ENCODE assay signal across 15 mouse cellular contexts in genomic region chr4:103263812-103264396, GRCm38 (mm10). TPM values are rescaled to one million over a fixed set of nuclear protein-coding genes. Genes with fewer than 3 reads are reported as not detected.
DNase-seq lines count a peak whose midpoint lies in the region; ATAC-seq and TF ChIP-seq lines count a peak whose summit lies in the region.
"Had no signal": no experiment of that assay in that cellular context is flagged by ENCODE, and none has a peak within 500 bp of the region (broad histone marks: within the 10 kb centered on the region; RNA-seq: fewer than 3 reads in every experiment).

No protein-coding gene starts in this region.

- no peak overlapping the region for H3K4me3 ChIP-seq in liver, postnatal 0 days (ENCODE audit: low read depth, low read length)
- no peak overlapping the region for H3K4me3 ChIP-seq in liver, embryonic 11.5 days (ENCODE audit: low read depth, low read length)
- H3K4me3 ChIP-seq in hindbrain, embryonic 15.5 days = no peak overlapping the region
- H3K4me3 ChIP-seq in neural tube, embryonic 12.5 days = no peak overlapping the region
- H3K4me3 ChIP-seq in kidney, embryonic 15.5 days (replicated peaks) = no peak overlapping the region
- H3K4me3 ChIP-seq: embryonic facial prominence, embryonic 15.5 days; limb, embryonic 13.5 days had no signal

- no peak for TF ChIP-seq EP300 in liver, postnatal 0 days (IDR thresholded peaks at IDR 0.05; ENCODE audit: low read depth)

- H3K4me1 ChIP-seq in liver, postnatal 0 days (ENCODE audit: insufficient read depth) = peaks cover 5% of the 10 kb centered on the region
- H3K4me1 ChIP-seq in liver, embryonic 11.5 days (replicated peaks; ENCODE audit: control insufficient read depth, insufficient read depth, low read length) = no peaks in the 10 kb centered on the region
- peaks cover 7% of the 10 kb centered on the region for H3K4me1 ChIP-seq in hindbrain, embryonic 15.5 days (replicated peaks)
- H3K4me1 ChIP-seq in neural tube, embryonic 12.5 days = no peaks in the 10 kb centered on the region; the same call in 1 of the 2 replicates
- H3K4me1 ChIP-seq in kidney, embryonic 15.5 days = no peaks in the 10 kb centered on the region
- H3K4me1 ChIP-seq: embryonic facial prominence, embryonic 15.5 days; limb, embryonic 13.5 days had no signal

- WGBS in liver, postnatal 0 days (ENCODE audit: insufficient replicate concordance) = 24% methylated on average over 8 of the region's 8 CpGs
- 27% methylated on average over 8 of the region's 8 CpGs for WGBS in liver, embryonic 11.5 days
- 18% methylated on average over 8 of the region's 8 CpGs for WGBS in hindbrain, embryonic 15.5 days
- 21% methylated on average over 8 of the region's 8 CpGs for WGBS in neural tube, embryonic 12.5 days
- 23% methylated on average over 8 of the region's 8 CpGs for WGBS in kidney, embryonic 15.5 days

- H3K27ac ChIP-seq in liver, postnatal 0 days (ENCODE audit: low read depth) = no peak overlapping the region
- H3K27ac ChIP-seq in liver, embryonic 11.5 days (ENCODE audit: low read depth, low read length) = no peak overlapping the region
- no peak overlapping the region for H3K27ac ChIP-seq in hindbrain, embryonic 15.5 days (replicated peaks)
- no peak overlapping the region for H3K27ac ChIP-seq in neural tube, embryonic 12.5 days
- H3K27ac ChIP-seq in kidney, embryonic 15.5 days = no peak overlapping the region
- H3K27ac ChIP-seq: embryonic facial prominence, embryonic 15.5 days; limb, embryonic 13.5 days; macrophage had no signal

- TF ChIP-seq POLR2A in brain, embryonic 14.5 days (IDR thresholded peaks at IDR 0.05; ENCODE audit: borderline replicate concordance, extremely low read depth, insufficient read depth, insufficient read length, poor library complexity, severe bottlenecking) = no peak

- no peaks in the 10 kb centered on the region for H3K27me3 ChIP-seq in liver, postnatal 0 days (ENCODE audit: insufficient read depth, low read length)
- H3K27me3 ChIP-seq in liver, embryonic 11.5 days (replicated peaks; ENCODE audit: control insufficient read depth, insufficient read depth, low read length) = no peaks in the 10 kb centered on the region
- no peaks in the 10 kb centered on the region for H3K27me3 ChIP-seq in hindbrain, embryonic 15.5 days
- H3K27me3 ChIP-seq in neural tube, embryonic 12.5 days (replicated peaks) = no peaks in the 10 kb centered on the region
- H3K27me3 ChIP-seq in kidney, embryonic 15.5 days = no peaks in the 10 kb centered on the region
- H3K27me3 ChIP-seq: embryonic facial prominence, embryonic 15.5 days; limb, embryonic 13.5 days had no signal

- no peaks in the 10 kb centered on the region for H3K9me3 ChIP-seq in liver, postnatal 0 days (ENCODE audit: low read length)
- H3K9me3 ChIP-seq in liver, embryonic 11.5 days (ENCODE audit: control insufficient read depth, low read length) = no peaks in the 10 kb centered on the region
- no peaks in the 10 kb centered on the region for H3K9me3 ChIP-seq in hindbrain, embryonic 15.5 days
- no peaks in the 10 kb centered on the region for H3K9me3 ChIP-seq in neural tube, embryonic 12.5 days
- no peaks in the 10 kb centered on the region for H3K9me3 ChIP-seq in kidney, embryonic 15.5 days (replicated peaks)
- H3K9me3 ChIP-seq: embryonic facial prominence, embryonic 15.5 days; limb, embryonic 13.5 days had no signal

- no peak overlapping the region for H3K4me2 ChIP-seq in liver, postnatal 0 days (ENCODE audit: low read depth, low read length)
- no peak overlapping the region for H3K4me2 ChIP-seq in liver, embryonic 11.5 days
- H3K4me2 ChIP-seq in hindbrain, embryonic 15.5 days = no peak overlapping the region
- no peak overlapping the region for H3K4me2 ChIP-seq in neural tube, embryonic 12.5 days (replicated peaks)
- no peak overlapping the region for H3K4me2 ChIP-seq in kidney, embryonic 15.5 days
- H3K4me2 ChIP-seq: embryonic facial prominence, embryonic 15.5 days; limb, embryonic 13.5 days had no signal

- DNase-seq in liver, postnatal 0 days = no peak
- no peak for DNase-seq in liver, embryonic 11.5 days (ENCODE audit: low spot score)
- peak; percentile 37 for DNase-seq in brain, embryonic 14.5 days (ENCODE audit: low read depth)
- no peak for DNase-seq in layer of hippocampus, postnatal 25 days (ENCODE audit: extremely low spot score in 1 of 2, low spot score in 1 of 2)
- DNase-seq: adrenal gland, postnatal 36 days; cerebellum, adult 9-10 months; forebrain, postnatal 0 days; heart, adult 18-20 months had no signal

- no peak overlapping the region for H3K9ac ChIP-seq in liver, postnatal 0 days (replicated peaks)
- H3K9ac ChIP-seq in liver, embryonic 11.5 days (ENCODE audit: low read depth, low read length) = no peak overlapping the region
- H3K9ac ChIP-seq in hindbrain, embryonic 15.5 days = no peak overlapping the region
- H3K9ac ChIP-seq in neural tube, embryonic 12.5 days = no peak overlapping the region
- H3K9ac ChIP-seq in kidney, embryonic 15.5 days = no peak overlapping the region
- H3K9ac ChIP-seq: embryonic facial prominence, embryonic 15.5 days; forebrain, postnatal 0 days; limb, embryonic 13.5 days had no signal

- no peaks in the 10 kb centered on the region for H3K36me3 ChIP-seq in liver, postnatal 0 days (replicated peaks; ENCODE audit: insufficient read depth, low read length)
- H3K36me3 ChIP-seq in liver, embryonic 11.5 days (ENCODE audit: control insufficient read depth, insufficient read depth, low read length) = no peaks in the 10 kb centered on the region
- H3K36me3 ChIP-seq in hindbrain, embryonic 15.5 days = no peaks in the 10 kb centered on the region
- H3K36me3 ChIP-seq in neural tube, embryonic 12.5 days = no peaks in the 10 kb centered on the region
- H3K36me3 ChIP-seq in kidney, embryonic 15.5 days = no peaks in the 10 kb centered on the region
- H3K36me3 ChIP-seq: embryonic facial prominence, embryonic 15.5 days; limb, embryonic 13.5 days had no signal

- no peak for TF ChIP-seq CTCF in liver, postnatal 0 days (IDR thresholded peaks at IDR 0.05; ENCODE audit: low read depth)
- TF ChIP-seq CTCF in brain, embryonic 14.5 days (IDR thresholded peaks at IDR 0.05; ENCODE audit: borderline replicate concordance, extremely low read depth, insufficient read depth, insufficient read length) = no peak

- ATAC-seq in liver, postnatal 0 days = peak; percentile 29; the same call in 1 of the 2 replicates
- ATAC-seq in liver, embryonic 11.5 days (replicated peaks; ENCODE audit: low FRiP score) = no peak
- ATAC-seq in hindbrain, embryonic 15.5 days (ENCODE audit: low FRiP score, low read depth) = peak; percentile 45; the same call in 1 of the 2 replicates
- ATAC-seq in neural tube, embryonic 12.5 days (ENCODE audit: low FRiP score, low read depth) = 0 out of 2 replicates have a peak, but pooled peaks have one; percentile 25
- no peak for ATAC-seq in kidney, embryonic 15.5 days (replicated peaks; ENCODE audit: low FRiP score)
- ATAC-seq: forebrain, postnatal 0 days had no signal

RNA-seq across cellular contexts. Expression of gene 4921539E11Rik, which starts 26.8 kb away (rescaled TPM):
- polyA plus RNA-seq in liver, postnatal 0 days (2015; fragmentation: Nextera tagmentation; extraction: Ambion mirVana) = not detected in 2 replicates
- not detected in 2 replicates for polyA plus RNA-seq in liver, embryonic 11.5 days (2014; fragmentation: Nextera tagmentation; extraction: Ambion mirVana)
- polyA plus RNA-seq in brain, embryonic 14.5 days (2012; rRNA removed) = not detected in 2 replicates
- polyA plus RNA-seq in hindbrain, embryonic 15.5 days (2015; fragmentation: Nextera tagmentation; extraction: Ambion mirVana) = not detected in 2 replicates
- not detected in 2 replicates for polyA plus RNA-seq in neural tube, embryonic 12.5 days (2016; fragmentation: Nextera tagmentation; extraction: Ambion mirVana)
- not detected for total RNA-seq in layer of hippocampus, postnatal 25 days (2021)
- not detected in 2 replicates for polyA plus RNA-seq in kidney, embryonic 15.5 days (2015; fragmentation: Nextera tagmentation; extraction: Ambion mirVana)
- total RNA-seq: adrenal gland, postnatal 36 days; forebrain, postnatal 0 days; heart, adult 18-20 months; layer of hippocampus, postnatal 10 days had no signal
- polyA plus RNA-seq: embryonic facial prominence, embryonic 15.5 days; forebrain, postnatal 0 days; limb, embryonic 13.5 days; macrophage had no signal

RNA-seq across cellular contexts. Expression of gene Slc35d1, which starts 48.9 kb away (rescaled TPM):
- 10.0 and 10.5 TPM in 2 replicates for polyA plus RNA-seq in liver, postnatal 0 days (2015; fragmentation: Nextera tagmentation; extraction: Ambion mirVana)
- 15.4 and 16.8 TPM in 2 replicates for polyA plus RNA-seq in liver, embryonic 11.5 days (2014; fragmentation: Nextera tagmentation; extraction: Ambion mirVana)
- polyA plus RNA-seq in brain, embryonic 14.5 days (2012; rRNA removed) = 6.4 and 8.4 TPM in 2 replicates
- 7.0 and 7.9 TPM in 2 replicates for polyA plus RNA-seq in hindbrain, embryonic 15.5 days (2015; fragmentation: Nextera tagmentation; extraction: Ambion mirVana)
- polyA plus RNA-seq in neural tube, embryonic 12.5 days (2016; fragmentation: Nextera tagmentation; extraction: Ambion mirVana) = 10.0 and 10.6 TPM in 2 replicates
- 10 to 100 TPM; 10.2 to 12.8 TPM for total RNA-seq in layer of hippocampus, postnatal 25 days (2021)
- 7.7 and 9.4 TPM in 2 replicates for polyA plus RNA-seq in kidney, embryonic 15.5 days (2015; fragmentation: Nextera tagmentation; extraction: Ambion mirVana)

RNA-seq across cellular contexts. Expression of gene Oma1, which starts 49.7 kb away (rescaled TPM):
- 10.3 and 11.4 TPM in 2 replicates for polyA plus RNA-seq in liver, postnatal 0 days (2015; fragmentation: Nextera tagmentation; extraction: Ambion mirVana)
- 23.5 TPM in 2 replicates for polyA plus RNA-seq in liver, embryonic 11.5 days (2014; fragmentation: Nextera tagmentation; extraction: Ambion mirVana)
- polyA plus RNA-seq in brain, embryonic 14.5 days (2012; rRNA removed) = 5.7 and 7.6 TPM in 2 replicates
- polyA plus RNA-seq in hindbrain, embryonic 15.5 days (2015; fragmentation: Nextera tagmentation; extraction: Ambion mirVana) = 9.2 and 10.3 TPM in 2 replicates
- polyA plus RNA-seq in neural tube, embryonic 12.5 days (2016; fragmentation: Nextera tagmentation; extraction: Ambion mirVana) = 11.7 and 12.3 TPM in 2 replicates
- total RNA-seq in layer of hippocampus, postnatal 25 days (2021) = 1 to 10 TPM; 7.5 to 9.0 TPM
- polyA plus RNA-seq in kidney, embryonic 15.5 days (2015; fragmentation: Nextera tagmentation; extraction: Ambion mirVana) = 21.0 and 25.1 TPM in 2 replicates

Comparison
In these comparisons a context has a peak if more than half of its experiments do, and no peak if none do; other contexts are left out.
1. ATAC-seq: peak in liver, postnatal 0 days (single experiment), hindbrain, embryonic 15.5 days (single experiment) and neural tube, embryonic 12.5 days (single experiment); none in liver, embryonic 11.5 days (single experiment) and kidney, embryonic 15.5 days (single experiment).